Mouse (Mus musculus) forebrain, embryonic 15.5 days (tissue): ENCODE data around the gene Hamp2. TPM values are rescaled to one million over a fixed set of nuclear protein-coding genes. Genes with fewer than 3 reads are reported as not detected.

Experiments
- ATAC-seq: fragments of 200-750 bp; cut with Nextera tagmentation; replicated peaks from 2 replicates; pipeline ENCODE4 v1.8.0; 2017; ENCODE audit warnings: mild to moderate bottlenecking, moderate TSS enrichment, moderate library complexity
- H3K27ac ChIP-seq: fragments of 300-500 bp; sonication (generic); replicated peaks from 2 replicates; pipeline ENCODE4 v1.5.1; 2015; ENCODE audit warnings: mild to moderate bottlenecking, inconsistent platforms
- H3K27me3 ChIP-seq: fragments of 300-500 bp; sonication (generic); 2 replicates; pipeline ENCODE4 v1.6.1; 2015; ENCODE audit warnings: inconsistent platforms
- H3K36me3 ChIP-seq: fragments of 300-500 bp; sonication (generic); 2 replicates; pipeline ENCODE4 v1.6.1; 2015; ENCODE audit warnings: mild to moderate bottlenecking, inconsistent platforms
- H3K4me1 ChIP-seq: fragments of 300-500 bp; sonication (generic); 2 replicates; pipeline ENCODE4 v1.6.1; 2015; ENCODE audit warnings: inconsistent platforms
- H3K4me2 ChIP-seq: fragments of 300-500 bp; sonication (generic); replicated peaks from 2 replicates; pipeline ENCODE4 v1.6.1; 2015; ENCODE audit warnings: mild to moderate bottlenecking, inconsistent platforms
- H3K4me3 ChIP-seq: fragments of 300-500 bp; sonication (generic); 2 replicates; pipeline ENCODE4 v1.5.1; 2015; ENCODE audit warnings: mild to moderate bottlenecking, inconsistent platforms
- H3K9ac ChIP-seq: fragments of 300-500 bp; sonication (generic); replicated peaks from 2 replicates; pipeline ENCODE4 v1.6.1; 2015; ENCODE audit warnings: mild to moderate bottlenecking, inconsistent platforms
- H3K9me3 ChIP-seq: fragments of 300-500 bp; sonication (generic); 2 replicates; pipeline ENCODE4 v1.6.1; 2016; ENCODE audit warnings: inconsistent platforms
- WGBS: fragments of 180-500 bp; shearing (Covaris S2); methylation state at CpG from one replicate; pipeline ENCODE4 v1.1.7; 2015; ENCODE audit warnings: mixed read lengths; 5-methylcytosine and 5-hydroxymethylcytosine counted together
- polyA plus RNA-seq: library from polyadenylated mRNA; unstranded; fragments of >200 nt; fragmentation: Nextera tagmentation; extraction: Ambion mirVana; gene quantifications from 2 replicates; pipeline ENCODE4 v1.2.1, GENCODE M21; 2015

The Hamp2 gene
- polyA plus RNA-seq, 1 experiment from 2014 or later = not detected

DNA sequence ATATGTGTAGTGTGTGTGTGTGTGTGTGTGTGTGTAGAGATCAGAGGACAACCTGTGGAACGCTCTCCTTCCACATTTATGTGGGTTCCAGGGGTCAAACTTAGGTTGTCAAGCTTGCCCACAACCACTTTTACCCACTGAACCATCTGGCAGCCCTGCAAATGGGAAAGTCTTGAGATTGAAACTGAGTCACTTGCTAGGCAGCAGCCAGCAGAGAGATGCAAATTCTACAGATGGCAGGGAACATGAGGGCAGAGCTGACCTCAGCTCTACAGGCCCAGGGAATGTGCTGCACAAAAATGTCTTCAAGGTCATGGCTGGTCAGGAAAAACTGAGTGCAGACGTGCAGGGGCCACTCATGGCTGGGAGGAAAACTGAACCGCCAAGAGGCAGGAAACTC, 43.1 kb downstream of the Hamp2 start:
- Histone ChIP-seq H3K27ac (no peak overlapping the region), H3K27me3 (no peaks in the 10 kb centered on the region), H3K4me3 (no peak overlapping the region), H3K9ac (no peak overlapping the region), H3K36me3 (no peaks in the 10 kb centered on the region), H3K4me2 (no peak overlapping the region), H3K4me1 (no peaks in the 10 kb centered on the region), H3K9me3 (no peaks in the 10 kb centered on the region)
- ATAC-seq = no peak
- WGBS = 87% methylated on average over 3 of the region's 3 CpGs

DNA sequence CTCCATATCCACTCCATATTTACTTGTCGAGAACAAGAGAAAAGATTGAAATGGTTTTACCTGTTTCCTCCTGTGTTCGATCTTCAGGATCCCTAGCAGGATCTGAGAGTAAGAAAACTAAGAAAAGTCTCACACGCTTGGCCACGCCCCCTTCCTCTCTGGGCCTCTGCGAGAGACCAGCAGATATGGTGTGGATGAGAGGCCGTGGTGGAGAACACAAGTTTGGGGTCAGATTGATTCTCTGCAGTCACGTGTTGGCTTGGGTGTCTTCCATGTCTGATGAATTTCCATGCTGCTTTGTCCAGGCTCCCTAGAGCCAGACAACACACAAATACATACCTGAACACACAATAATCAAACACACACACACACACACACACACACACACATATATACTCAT, 44.3 kb downstream of the Hamp2 start, which contains the start of gene Cd22:
Gene Cd22, minus strand, starts transcription at position 167 of the 400 bp plus-strand sequence.
- Histone ChIP-seq H3K4me1 (no peaks in the 10 kb centered on the region), H3K27me3 (no peaks in the 10 kb centered on the region), H3K27ac (no peak within 1 kb of the TSS), H3K36me3 (no peaks in the 10 kb centered on the region), H3K4me2 (no peak within 1 kb of the TSS), H3K9ac (no peak within 1 kb of the TSS), H3K4me3 (no peak within 1 kb of the TSS), H3K9me3 (no peaks in the 10 kb centered on the region)
- 82% methylated on average over 7 of the region's 7 CpGs for WGBS
- ATAC-seq = no peak

DNA sequence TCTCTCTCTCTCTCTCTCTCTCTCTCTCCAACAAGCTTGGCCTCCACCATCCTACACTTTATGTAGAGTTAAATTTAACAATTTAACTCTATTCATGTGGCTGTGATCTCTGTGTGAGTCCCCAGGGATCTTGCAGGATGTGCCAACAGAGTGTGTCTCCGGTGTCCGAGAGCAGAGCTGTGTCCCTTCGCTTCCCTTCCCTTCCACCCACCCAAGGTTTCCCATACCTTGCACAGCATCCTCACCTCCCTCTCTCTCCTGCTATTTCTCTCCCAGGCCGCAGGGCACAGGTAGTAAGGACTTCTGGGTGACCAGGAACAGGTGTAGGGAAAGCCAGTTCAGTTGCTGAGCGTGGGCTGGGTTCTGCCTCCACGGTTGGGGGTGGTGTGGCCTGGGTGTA, 45.5 kb downstream of the Hamp2 start:
- no peak overlapping the region for H3K9ac ChIP-seq
- no peaks in the 10 kb centered on the region for H3K27me3 ChIP-seq
- WGBS = 86% methylated on average over 6 of the region's 6 CpGs
- ATAC-seq = no peak
- no peaks in the 10 kb centered on the region for H3K4me1 ChIP-seq
- no peak overlapping the region for H3K4me3 ChIP-seq
- no peaks in the 10 kb centered on the region for H3K9me3 ChIP-seq
- no peak overlapping the region for H3K27ac ChIP-seq
- no peaks in the 10 kb centered on the region for H3K36me3 ChIP-seq
- no peak overlapping the region for H3K4me2 ChIP-seq

DNA sequence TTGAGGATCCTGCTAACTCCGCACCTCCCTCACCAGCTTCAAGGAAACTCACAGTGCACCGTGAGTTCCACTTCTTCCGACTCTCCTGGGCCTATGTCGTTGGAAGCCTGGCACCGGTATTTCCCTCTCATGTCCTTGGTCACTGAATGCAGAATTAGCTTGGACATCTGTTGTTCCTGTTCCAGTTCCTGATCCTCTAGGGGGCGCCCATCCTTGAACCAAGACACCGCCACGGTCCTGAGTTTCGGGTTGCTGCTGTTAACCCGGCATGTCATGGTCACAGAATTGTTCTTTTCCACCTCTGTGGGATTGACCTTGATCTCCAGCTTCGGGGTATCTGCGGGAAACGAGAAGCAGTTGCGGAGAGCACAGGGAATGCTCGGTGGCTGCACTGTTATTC, 51.4 kb downstream of the Hamp2 start:
- H3K9ac ChIP-seq = no peak overlapping the region
- no peaks in the 10 kb centered on the region for H3K9me3 ChIP-seq
- 27% methylated on average over 15 of the region's 15 CpGs for WGBS
- H3K36me3 ChIP-seq = no peaks in the 10 kb centered on the region
- H3K4me2 ChIP-seq = no peak overlapping the region
- no peak overlapping the region for H3K4me3 ChIP-seq
- H3K27ac ChIP-seq = no peak overlapping the region
- H3K4me1 ChIP-seq = no peaks in the 10 kb centered on the region
- ATAC-seq = no peak
- no peaks in the 10 kb centered on the region for H3K27me3 ChIP-seq

Other genes with a start within 250 kb of the Hamp2 start
- not detected in 2 replicates for gene 2200002J24Rik, start 225.8 kb downstream of the Hamp2 start, polyA plus RNA-seq
- 1.1 and 1.9 TPM in 2 replicates for gene Atp4a, start 212.5 kb downstream of the Hamp2 start, polyA plus RNA-seq
- gene Tmem147, start 195.1 kb downstream of the Hamp2 start, polyA plus RNA-seq = 197 and 199 TPM in 2 replicates
- 1.1 TPM in 2 replicates for gene Gapdhs, start 181.0 kb downstream of the Hamp2 start, polyA plus RNA-seq
- gene Sbsn, start 173.2 kb downstream of the Hamp2 start, polyA plus RNA-seq = 1.6 and 2.0 TPM in 2 replicates
- gene Dmkn, start 160.9 kb downstream of the Hamp2 start, polyA plus RNA-seq = 0.26 and 0.74 TPM in 2 replicates
- gene Krtdap, start 136.8 kb downstream of the Hamp2 start, polyA plus RNA-seq = 1.3 TPM in 1 of 2 replicates, not detected in the other
- gene Ffar2, start 100.9 kb downstream of the Hamp2 start, polyA plus RNA-seq = 0.17 and 0.24 TPM in 2 replicates
- gene Ffar3, start 68.5 kb downstream of the Hamp2 start, polyA plus RNA-seq = not detected in 2 replicates
- not detected in 2 replicates for gene Ffar1, start 63.1 kb downstream of the Hamp2 start, polyA plus RNA-seq
- gene Cd22, start 44.3 kb downstream of the Hamp2 start, polyA plus RNA-seq = not detected in 2 replicates
- gene Mag, start 9.8 kb downstream of the Hamp2 start, polyA plus RNA-seq = 0.77 and 1.0 TPM in 2 replicates
- not detected in 2 replicates for gene Hamp, start 19.4 kb upstream of the Hamp2 start, polyA plus RNA-seq
- gene Usf2, start 32.1 kb upstream of the Hamp2 start, polyA plus RNA-seq = 24.8 and 28.9 TPM in 2 replicates
- 16.0 and 20.0 TPM in 2 replicates for gene Lsr, start 48.8 kb upstream of the Hamp2 start, polyA plus RNA-seq
- gene Fam187b, start 49.1 kb upstream of the Hamp2 start, polyA plus RNA-seq = 0.34 and 0.62 TPM in 2 replicates
- gene Fxyd5, start 117.8 kb upstream of the Hamp2 start, polyA plus RNA-seq = 13.4 and 14.7 TPM in 2 replicates
- gene Fxyd7, start 126.8 kb upstream of the Hamp2 start, polyA plus RNA-seq = 49.2 and 60.4 TPM in 2 replicates
- 8.2 and 14.7 TPM in 2 replicates for gene Fxyd1, start 132.5 kb upstream of the Hamp2 start, polyA plus RNA-seq
- 0.20 and 0.26 TPM in 2 replicates for gene Lgi4, start 134.7 kb upstream of the Hamp2 start, polyA plus RNA-seq
- not detected in 2 replicates for gene Fxyd3, start 152.0 kb upstream of the Hamp2 start, polyA plus RNA-seq
- gene Hpn, start 190.6 kb upstream of the Hamp2 start, polyA plus RNA-seq = 0.36 TPM in 1 of 2 replicates, not detected in the other
- gene Scn1b, start 202.3 kb upstream of the Hamp2 start, polyA plus RNA-seq = 4.3 and 4.4 TPM in 2 replicates
- gene Gramd1a, start 231.2 kb upstream of the Hamp2 start, polyA plus RNA-seq = 246 TPM in 2 replicates